ENCODE assay signal across 20 mouse cellular contexts in the genomic region with DNA sequence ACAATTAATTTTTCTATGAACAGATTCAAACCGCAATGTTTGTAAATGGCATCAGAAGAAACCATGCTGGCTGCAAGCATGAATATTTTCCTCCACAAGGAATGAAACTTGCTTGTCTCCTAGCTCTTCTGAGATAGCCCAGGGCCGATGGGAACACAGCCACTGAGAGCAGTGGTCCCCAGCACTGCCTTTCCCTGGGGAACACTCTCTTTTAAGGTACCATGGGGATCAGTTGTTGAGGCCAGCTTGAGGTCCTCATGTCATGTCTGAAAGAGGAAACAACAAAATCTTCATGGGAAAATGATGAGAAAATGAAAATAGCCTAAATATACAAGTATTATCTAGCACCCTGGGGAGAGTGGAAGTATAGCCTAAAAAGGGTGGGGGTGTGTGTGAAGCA. TPM values are rescaled to one million over a fixed set of nuclear protein-coding genes. Genes with fewer than 3 reads are reported as not detected.
A peak's percentile ranks its signal among the peaks of the same experiment; 100 is the strongest.
DNase-seq lines count a peak whose midpoint lies in the region; ATAC-seq and TF ChIP-seq lines count a peak whose summit lies in the region.
"Had no signal": no experiment of that assay in that cellular context is flagged by ENCODE, and none has a peak within 500 bp of the region (broad histone marks: within the 10 kb centered on the region; RNA-seq: fewer than 3 reads in every experiment).

No protein-coding gene starts in this region.

- 70% methylated on average over 2 of the region's 2 CpGs for WGBS in heart, embryonic 11.5 days (ENCODE audit: insufficient replicate concordance)
- WGBS in heart, postnatal 0 days, result 62% methylated on average over 2 of the region's 2 CpGs
- WGBS in heart, embryonic 12.5 days, result 72% methylated on average over 2 of the region's 2 CpGs

- DNase-seq in heart, adult 18-20 months, result peak; percentile 7 to 50
- DNase-seq in heart, postnatal 0 days (ENCODE audit: low spot score), result no peak
- peak; percentile 3 to 5 for DNase-seq in heart, postnatal 14 days
- DNase-seq in frontal cortex, postnatal 10 days (ENCODE audit: low spot score in 2 of 2), result no peak
- DNase-seq: adrenal gland, adult 8-10 months; adrenal gland, postnatal 36 days; cerebellum, adult 11-12 months; cerebellum, adult 9-10 months; cerebellum, postnatal 25 days; gastrocnemius, postnatal 10 days; kidney, adult 2 months had no signal

- no peak overlapping the region for H3K9ac ChIP-seq in heart, embryonic 11.5 days (ENCODE audit: low read depth, low read length)
- no peak overlapping the region for H3K9ac ChIP-seq in heart, postnatal 0 days (replicated peaks; ENCODE audit: low read depth, low read length)
- H3K9ac ChIP-seq in heart, embryonic 12.5 days, result no peak overlapping the region
- H3K9ac ChIP-seq: embryonic facial prominence, embryonic 13.5 days; forebrain, embryonic 13.5 days; heart, embryonic 15.5 days; hindbrain, embryonic 15.5 days; kidney, embryonic 15.5 days had no signal

- H3K4me2 ChIP-seq in heart, embryonic 11.5 days, result no peak overlapping the region
- no peak overlapping the region for H3K4me2 ChIP-seq in heart, postnatal 0 days (ENCODE audit: low read depth, low read length)
- no peak overlapping the region for H3K4me2 ChIP-seq in heart, embryonic 12.5 days
- H3K4me2 ChIP-seq: embryonic facial prominence, embryonic 13.5 days; forebrain, embryonic 13.5 days; heart, embryonic 15.5 days; hindbrain, embryonic 15.5 days; kidney, embryonic 15.5 days had no signal

- no peak for ATAC-seq in heart, embryonic 11.5 days (replicated peaks; ENCODE audit: insufficient number of reproducible peaks, low FRiP score, low TSS enrichment)
- 0 out of 2 replicates have a peak, but pooled peaks have one; percentile 41 for ATAC-seq in heart, postnatal 0 days (ENCODE audit: insufficient read depth, low read depth)
- no peak for ATAC-seq in heart, embryonic 12.5 days (ENCODE audit: insufficient number of reproducible peaks, low FRiP score)
- ATAC-seq: forebrain, embryonic 13.5 days; intestine, embryonic 16.5 days had no signal

- no peaks in the 10 kb centered on the region for H3K27me3 ChIP-seq in heart, embryonic 11.5 days (ENCODE audit: control insufficient read depth, insufficient read depth, low read length)
- H3K27me3 ChIP-seq in heart, postnatal 0 days (ENCODE audit: control insufficient read depth, insufficient read depth, low read length), result no peaks in the 10 kb centered on the region
- no peaks in the 10 kb centered on the region for H3K27me3 ChIP-seq in heart, embryonic 12.5 days (replicated peaks)
- H3K27me3 ChIP-seq: embryonic facial prominence, embryonic 13.5 days; forebrain, embryonic 13.5 days; heart, embryonic 15.5 days; hindbrain, embryonic 15.5 days; kidney, embryonic 15.5 days had no signal

- no peaks in the 10 kb centered on the region for H3K36me3 ChIP-seq in heart, embryonic 11.5 days (ENCODE audit: control insufficient read depth, insufficient read depth, low read length)
- no peaks in the 10 kb centered on the region for H3K36me3 ChIP-seq in heart, postnatal 0 days (replicated peaks; ENCODE audit: control insufficient read depth, insufficient read depth, low read length)
- no peaks in the 10 kb centered on the region for H3K36me3 ChIP-seq in heart, embryonic 12.5 days
- H3K36me3 ChIP-seq: embryonic facial prominence, embryonic 13.5 days; heart, embryonic 15.5 days; hindbrain, embryonic 15.5 days; kidney, embryonic 15.5 days had no signal

- H3K9me3 ChIP-seq in heart, embryonic 11.5 days (replicated peaks; ENCODE audit: control insufficient read depth, low read length), result no peaks in the 10 kb centered on the region
- H3K9me3 ChIP-seq in heart, postnatal 0 days (replicated peaks; ENCODE audit: control insufficient read depth, low read length), result no peaks in the 10 kb centered on the region
- no peaks in the 10 kb centered on the region for H3K9me3 ChIP-seq in heart, embryonic 12.5 days (replicated peaks)
- H3K9me3 ChIP-seq: embryonic facial prominence, embryonic 13.5 days; forebrain, embryonic 13.5 days; heart, embryonic 15.5 days; hindbrain, embryonic 15.5 days; kidney, embryonic 15.5 days had no signal

- no peaks in the 10 kb centered on the region for H3K4me1 ChIP-seq in heart, embryonic 11.5 days (ENCODE audit: control insufficient read depth, insufficient read depth, low read length)
- no peaks in the 10 kb centered on the region for H3K4me1 ChIP-seq in heart, postnatal 0 days (ENCODE audit: control insufficient read depth, insufficient read depth)
- no peaks in the 10 kb centered on the region for H3K4me1 ChIP-seq in heart, embryonic 12.5 days (replicated peaks)
- H3K4me1 ChIP-seq in brown adipose tissue, adult 24 weeks (ENCODE audit: control insufficient read depth, insufficient read depth, insufficient read length, low read length), result no peaks in the 10 kb centered on the region
- H3K4me1 ChIP-seq: embryonic facial prominence, embryonic 13.5 days; forebrain, embryonic 13.5 days; heart, embryonic 15.5 days; hindbrain, embryonic 15.5 days; kidney, embryonic 15.5 days had no signal

- no peak overlapping the region for H3K4me3 ChIP-seq in heart, embryonic 11.5 days (ENCODE audit: low read depth, low read length)
- H3K4me3 ChIP-seq in heart, postnatal 0 days (ENCODE audit: low read depth, low read length), result no peak overlapping the region
- no peak overlapping the region for H3K4me3 ChIP-seq in heart, embryonic 12.5 days
- H3K4me3 ChIP-seq in brown adipose tissue, adult 24 weeks (ENCODE audit: insufficient read depth, low read depth, low read length), result no peak overlapping the region
- H3K4me3 ChIP-seq: embryonic facial prominence, embryonic 13.5 days; forebrain, embryonic 13.5 days; heart, embryonic 15.5 days; hindbrain, embryonic 15.5 days; kidney, embryonic 15.5 days had no signal

- no peak for TF ChIP-seq CTCF in heart, postnatal 0 days (IDR thresholded peaks at IDR 0.05; ENCODE audit: low read depth)

- H3K27ac ChIP-seq in heart, embryonic 11.5 days (ENCODE audit: low read depth, low read length), result no peak overlapping the region
- no peak overlapping the region for H3K27ac ChIP-seq in heart, postnatal 0 days (ENCODE audit: low read depth)
- H3K27ac ChIP-seq in heart, embryonic 12.5 days (ENCODE audit: poor library complexity, severe bottlenecking), result no peak overlapping the region
- H3K27ac ChIP-seq in brown adipose tissue, adult 24 weeks (replicated peaks; ENCODE audit: low read depth, low read length), result 0 out of 2 replicates have a peak overlapping the region, but pooled peaks have one; percentile 45
- H3K27ac ChIP-seq: embryonic facial prominence, embryonic 13.5 days; forebrain, embryonic 13.5 days; heart, embryonic 15.5 days; hindbrain, embryonic 15.5 days; kidney, embryonic 15.5 days had no signal

- intact Hi-C loops in heart, postnatal 14 days (cut with DNase I), result no loop called here

- no peak for TF ChIP-seq EP300 in heart, postnatal 0 days (IDR thresholded peaks at IDR 0.05; ENCODE audit: low read depth)

RNA-seq across cellular contexts. Expression of a gene that starts 55.1 kb away (rescaled TPM):
- under 1 TPM; 0.30 to 0.33 TPM for total RNA-seq in heart, adult 18-20 months (2021)
- polyA plus RNA-seq in heart, embryonic 11.5 days (2014; fragmentation: Nextera tagmentation; extraction: Ambion mirVana), result 49.8 and 49.9 TPM in 2 replicates
- 18.2 and 27.9 TPM in 2 replicates for total RNA-seq in heart, postnatal 0 days (2014; rRNA removed; ENCODE audit: low replicate concordance)
- 14.5 and 15.3 TPM in 2 replicates for polyA plus RNA-seq in heart, postnatal 0 days (2015; fragmentation: Nextera tagmentation; extraction: Ambion mirVana)
- polyA plus RNA-seq in heart, embryonic 12.5 days (2016; fragmentation: Nextera tagmentation; extraction: Ambion mirVana), result 45.6 and 48.2 TPM in 2 replicates
- polyA plus RNA-seq in brown adipose tissue, adult 24 weeks (2012; ENCODE audit: insufficient read depth, insufficient read length, missing spikeins), result not detected in 2 replicates
- total RNA-seq in heart, postnatal 14 days (2021), result 1 to 10 TPM; 2.8 to 4.9 TPM

Comparison
In these comparisons a context has a peak if more than half of its experiments do, and no peak if none do; other contexts are left out.
1. DNase-seq: peak in heart, adult 18-20 months (2 of 2) and heart, postnatal 14 days (2 of 2); none in heart, postnatal 0 days (single experiment) and frontal cortex, postnatal 10 days (0 of 2).